Mouse (Mus musculus) adrenal gland, postnatal 14 days (tissue): ENCODE results near the gene Mpz. TPM values are rescaled to one million over a fixed set of nuclear protein-coding genes. Genes with fewer than 3 reads are reported as not detected.

Source experiments
- DNase-seq: peaks from one replicate; pipeline ENCODE4 v3.0.0; 2021; ENCODE audit warnings: mixed read lengths
- long read RNA-seq, 2 experiments: library from polyadenylated mRNA; stranded (forward); transcript quantifications; one replicate each; pipeline ENCODE4 v2.0.0; 2021
- total RNA-seq: library from RNA; stranded (reverse); gene quantifications from 2 replicates; pipeline ENCODE4 v1.2.3, GENCODE M21; 2021

Gene Mpz
- 1.5 and 3.2 TPM in 2 replicates for total RNA-seq
- long read RNA-seq, experiment 1, partial matches to known transcripts = 0 of 3 reads
- long read RNA-seq, experiment 1, other reads (novel, unspliced or antisense) = 2 of 3 reads
- long read RNA-seq, experiment 2 = 0 reads

GRCm38 (mm10) chr1:171149974-171150760 lies at the start of gene Mpz, which contains the start of gene Sdhc:
Gene Mpz, plus strand, starts transcription at chr1:171150711.
Gene Sdhc, minus strand, starts transcription at chr1:171150603.
- DNase-seq = peak; percentile 98

GRCm38 (mm10) chr1:171101033-171101432 lies 49.5 kb upstream of the Mpz start:
- DNase-seq = no peak

- DNase-seq = peak; percentile 91
These were observed 48.6 kb upstream of the Mpz start for GRCm38 (mm10) chr1:171101733-171102546.

GRCm38 (mm10) chr1:171102547-171103177 lies 47.8 kb upstream of the Mpz start:
- DNase-seq = peak; percentile 87

- peak; percentile 18 for DNase-seq
These were observed 47.2 kb upstream of the Mpz start for GRCm38 (mm10) chr1:171103179-171103840.

- peak; percentile 73 for DNase-seq
These were observed 45.3 kb upstream of the Mpz start for GRCm38 (mm10) chr1:171105226-171105625.

- DNase-seq = no peak
These were observed 40.9 kb upstream of the Mpz start for GRCm38 (mm10) chr1:171109620-171110019.

GRCm38 (mm10) chr1:171110659-171111019 lies 39.9 kb upstream of the Mpz start:
- DNase-seq = no peak

GRCm38 (mm10) chr1:171111020-171111780 lies 39.3 kb upstream of the Mpz start:
- peak; percentile 94 for DNase-seq

GRCm38 (mm10) chr1:171111781-171112575 lies 38.5 kb upstream of the Mpz start:
- peak; percentile 77 for DNase-seq

- no peak for DNase-seq
These were observed 37.5 kb upstream of the Mpz start for GRCm38 (mm10) chr1:171112986-171113385.

- DNase-seq = peak; percentile 95
These were observed 36.6 kb upstream of the Mpz start, which contains the start of gene Cfap126 for GRCm38 (mm10) chr1:171113873-171114299. Gene Cfap126, plus strand, starts transcription at chr1:171113918.

- no peak for DNase-seq
These were observed 34.2 kb upstream of the Mpz start for GRCm38 (mm10) chr1:171116280-171116679.

GRCm38 (mm10) chr1:171118269-171118684 lies 32.2 kb upstream of the Mpz start:
- peak; percentile 72 for DNase-seq

- no peak for DNase-seq
These were observed 31.5 kb upstream of the Mpz start for GRCm38 (mm10) chr1:171118996-171119395.

- no peak for DNase-seq
These were observed 31.1 kb upstream of the Mpz start for GRCm38 (mm10) chr1:171119405-171119804.

- no peak for DNase-seq
These were observed 29.6 kb upstream of the Mpz start for GRCm38 (mm10) chr1:171120893-171121292.

GRCm38 (mm10) chr1:171121839-171122238 lies 28.7 kb upstream of the Mpz start:
- no peak for DNase-seq

GRCm38 (mm10) chr1:171122932-171123331 lies 27.6 kb upstream of the Mpz start:
- DNase-seq = peak; percentile 64

- no peak for DNase-seq
These were observed 26.1 kb upstream of the Mpz start for GRCm38 (mm10) chr1:171124398-171124797.
